Mouse (Mus musculus) spleen, adult 18-20 months (tissue): ENCODE data around the gene Cep95.
"Not testable (repeated sequence)": the region's sequence is repeated elsewhere in the genome, so short reads cannot be mapped to it uniquely, and the experiment has no call there.

Experiments used
- DNase-seq, 2 experiments: peaks; one replicate each; pipeline ENCODE4 v3.0.0; 2022; ENCODE audit warnings: mixed read lengths in 2 of 2

The Cep95 gene

GRCm38 (mm10) chr11:106788775-106789459 lies at the start of gene Cep95, which contains the start of gene Ddx5:
Gene Cep95, plus strand, starts transcription at chr11:106789252.
Gene Ddx5, minus strand, starts transcription at chr11:106789185.
- DNase-seq: peak; percentile 98 to 99

- DNase-seq: not testable (repeated sequence)
Observed at GRCm38 (mm10) chr11:106740724-106741123, 48.3 kb upstream of the Cep95 start.

GRCm38 (mm10) chr11:106741232-106741631 lies 47.8 kb upstream of the Cep95 start:
- DNase-seq: no peak

GRCm38 (mm10) chr11:106741826-106742225 lies 47.2 kb upstream of the Cep95 start:
- no peak for DNase-seq

- no peak for DNase-seq
Observed at GRCm38 (mm10) chr11:106742388-106742841, 46.6 kb upstream of the Cep95 start.

- no peak for DNase-seq
Observed at GRCm38 (mm10) chr11:106744949-106745348, 44.1 kb upstream of the Cep95 start.

GRCm38 (mm10) chr11:106749557-106750120 lies 39.4 kb upstream of the Cep95 start:
- not testable (repeated sequence) for DNase-seq

GRCm38 (mm10) chr11:106750121-106750751 lies 38.8 kb upstream of the Cep95 start, which contains the start of gene Pecam1:
Gene Pecam1, minus strand, starts transcription at chr11:106750628.
- peak; percentile 41 to 55 for DNase-seq

- DNase-seq: peak in 1 of 2 experiments; percentile 30
Observed at GRCm38 (mm10) chr11:106751039-106752018, 37.7 kb upstream of the Cep95 start, which contains the start of gene Milr1. Gene Milr1, plus strand, starts transcription at chr11:106751226.

GRCm38 (mm10) chr11:106752103-106752502 lies 36.9 kb upstream of the Cep95 start:
- DNase-seq: peak; percentile 62 to 68

GRCm38 (mm10) chr11:106753314-106753713 lies 35.7 kb upstream of the Cep95 start:
- no peak for DNase-seq

GRCm38 (mm10) chr11:106755583-106755982 lies 33.5 kb upstream of the Cep95 start:
- no peak for DNase-seq

GRCm38 (mm10) chr11:106759028-106759427 lies 30.0 kb upstream of the Cep95 start:
- DNase-seq: peak; percentile 27 to 32

GRCm38 (mm10) chr11:106760511-106760910 lies 28.5 kb upstream of the Cep95 start:
- DNase-seq: peak; percentile 21 to 37

GRCm38 (mm10) chr11:106762139-106762799 lies 26.8 kb upstream of the Cep95 start:
- peak; percentile 71 to 75 for DNase-seq

GRCm38 (mm10) chr11:106762800-106763185 lies 26.3 kb upstream of the Cep95 start:
- peak; percentile 35 to 45 for DNase-seq

GRCm38 (mm10) chr11:106766611-106767162 lies 22.4 kb upstream of the Cep95 start:
- DNase-seq: no peak

- no peak for DNase-seq
Observed at GRCm38 (mm10) chr11:106767516-106767915, 21.5 kb upstream of the Cep95 start.

- peak in 1 of 2 experiments; percentile 60 for DNase-seq
Observed at GRCm38 (mm10) chr11:106770195-106770974, 18.7 kb upstream of the Cep95 start.

GRCm38 (mm10) chr11:106773061-106773460 lies 16.0 kb upstream of the Cep95 start:
- DNase-seq: no peak

GRCm38 (mm10) chr11:106776960-106777359 lies 12.1 kb upstream of the Cep95 start:
- DNase-seq: no peak
